Mouse (Mus musculus): ENCODE measurements around the gene Tent4b. TPM values are rescaled to one million over a fixed set of nuclear protein-coding genes. Genes with fewer than 3 reads are reported as not detected.

Gene Tent4b
- total and polyA plus RNA-seq, 2 experiments from 2014 or later: 8.9 to 34.9 TPM

- no peak overlapping the region for H3K4me2 ChIP-seq (ENCODE audit: low read depth, low read length, poor library complexity, severe bottlenecking)
- H3K4me3 ChIP-seq (ENCODE audit: low read depth, low read length): no peak overlapping the region
- H3K4me1 ChIP-seq (ENCODE audit: insufficient read depth, low read length): peaks cover 5% of the 10 kb centered on the region; the same call in 1 of the 2 replicates
- H3K27me3 ChIP-seq (ENCODE audit: insufficient read depth, low read length): no peaks in the 10 kb centered on the region
- H3K36me3 ChIP-seq (ENCODE audit: insufficient read depth, low read length): no peaks in the 10 kb centered on the region
- no peak overlapping the region for H3K9ac ChIP-seq (replicated peaks; ENCODE audit: low read length, poor library complexity, severe bottlenecking)
- H3K9me3 ChIP-seq (ENCODE audit: low read length): no peaks in the 10 kb centered on the region
- 91% methylated on average over 5 of the region's 5 CpGs for WGBS
- ATAC-seq (ENCODE audit: low FRiP score) (no peak), DNase-seq (ENCODE audit: low spot score) (no peak)
- TF ChIP-seq CTCF (IDR thresholded peaks at IDR 0.05): no peak
- H3K27ac ChIP-seq (ENCODE audit: low read depth, low read length): no peak overlapping the region
Observed at GRCm38 (mm10) chr8:88274090-88274489, 75.1 kb downstream of the Tent4b start.

DNA sequence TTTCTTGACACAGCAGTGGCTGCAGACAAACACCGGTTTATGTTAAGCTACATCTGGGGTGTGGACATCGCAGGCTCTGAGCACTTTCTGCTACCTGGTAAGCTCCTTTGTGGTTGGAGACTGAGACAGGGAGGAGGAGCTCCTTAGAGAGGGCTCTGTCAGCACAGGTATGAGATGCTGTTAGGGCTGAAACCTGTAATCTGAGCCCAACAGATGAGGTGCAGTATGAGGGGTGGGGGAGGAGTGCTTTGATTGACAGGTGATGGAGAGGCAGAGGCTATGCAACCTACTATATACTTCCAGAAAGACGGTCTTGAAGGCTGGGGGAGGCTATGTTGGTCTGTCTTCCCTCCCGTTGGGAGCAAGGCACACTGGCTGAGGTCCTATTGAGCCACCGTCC is 80.2 kb downstream of the Tent4b start:
- Histone ChIP-seq H3K4me2 (ENCODE audit: low read depth, low read length, poor library complexity, severe bottlenecking) (no peak overlapping the region), H3K9ac (replicated peaks; ENCODE audit: low read length, poor library complexity, severe bottlenecking) (no peak overlapping the region), H3K27ac (ENCODE audit: low read depth, low read length) (no peak overlapping the region), H3K36me3 (ENCODE audit: insufficient read depth, low read length) (no peaks in the 10 kb centered on the region), H3K9me3 (ENCODE audit: low read length) (no peaks in the 10 kb centered on the region), H3K27me3 (ENCODE audit: insufficient read depth, low read length) (no peaks in the 10 kb centered on the region), H3K4me3 (ENCODE audit: low read depth, low read length) (no peak overlapping the region), H3K4me1 (ENCODE audit: insufficient read depth, low read length) (no peaks in the 10 kb centered on the region)
- 62% methylated on average over 5 of the region's 5 CpGs for WGBS
- TF ChIP-seq CTCF (IDR thresholded peaks at IDR 0.05): no peak
- DNase-seq (ENCODE audit: low spot score) (no peak), ATAC-seq (ENCODE audit: low FRiP score) (no peak)

DNA sequence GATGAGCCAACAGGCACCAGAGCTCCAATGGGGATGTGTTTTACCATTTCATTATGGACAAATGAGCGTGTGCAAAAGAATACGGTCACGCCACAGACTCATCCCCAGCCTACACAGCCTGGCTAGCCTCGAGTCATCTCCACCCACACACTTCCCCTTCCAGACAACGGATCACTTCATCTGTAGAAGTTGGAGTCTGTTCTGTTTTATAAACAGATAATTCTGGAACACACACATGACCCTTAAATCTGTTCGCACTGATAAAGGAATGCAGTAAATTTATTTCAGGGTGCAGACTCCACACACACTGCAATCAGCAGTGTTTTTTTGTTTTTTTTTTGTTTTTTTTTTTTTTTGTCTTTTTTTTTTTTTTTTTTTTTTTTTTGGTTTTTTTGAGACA is 80.7 kb downstream of the Tent4b start:
- no peak overlapping the region for H3K4me2 ChIP-seq (ENCODE audit: low read depth, low read length, poor library complexity, severe bottlenecking)
- H3K27ac ChIP-seq (ENCODE audit: low read depth, low read length): no peak overlapping the region
- no peak overlapping the region for H3K9ac ChIP-seq (replicated peaks; ENCODE audit: low read length, poor library complexity, severe bottlenecking)
- H3K4me1 ChIP-seq (ENCODE audit: insufficient read depth, low read length): no peaks in the 10 kb centered on the region
- no peak overlapping the region for H3K4me3 ChIP-seq (ENCODE audit: low read depth, low read length)
- H3K9me3 ChIP-seq (ENCODE audit: low read length): no peaks in the 10 kb centered on the region
- DNase-seq (ENCODE audit: low spot score) (no peak), ATAC-seq (ENCODE audit: low FRiP score) (no peak)
- 84% methylated on average over 6 of the region's 6 CpGs for WGBS
- TF ChIP-seq CTCF (IDR thresholded peaks at IDR 0.05): no peak
- no peaks in the 10 kb centered on the region for H3K27me3 ChIP-seq (ENCODE audit: insufficient read depth, low read length)
- no peaks in the 10 kb centered on the region for H3K36me3 ChIP-seq (ENCODE audit: insufficient read depth, low read length)

DNA sequence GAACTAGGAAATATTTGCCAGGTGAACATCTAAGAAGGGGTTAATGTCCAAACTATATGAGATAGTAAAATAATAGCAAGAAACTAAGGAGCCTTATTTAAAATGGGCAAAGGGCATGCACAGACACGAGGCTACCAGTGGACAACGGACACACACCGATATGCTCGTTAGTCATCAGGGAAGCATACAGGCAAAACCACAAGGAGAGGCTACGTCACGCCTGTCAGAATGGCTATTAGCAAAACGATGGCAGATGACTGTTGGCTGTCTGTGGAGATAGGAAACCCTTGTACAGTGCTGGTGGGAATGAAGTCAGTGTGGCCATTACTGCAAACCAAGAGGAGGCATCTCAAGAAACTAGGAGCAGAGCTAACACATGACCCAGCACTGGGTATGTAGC is 81.9 kb downstream of the Tent4b start:
- no peaks in the 10 kb centered on the region for H3K36me3 ChIP-seq (ENCODE audit: insufficient read depth, low read length)
- ATAC-seq (ENCODE audit: low FRiP score) (no peak), DNase-seq (ENCODE audit: low spot score) (no peak)
- no peaks in the 10 kb centered on the region for H3K9me3 ChIP-seq (ENCODE audit: low read length)
- H3K4me3 ChIP-seq (ENCODE audit: low read depth, low read length): no peak overlapping the region
- no peaks in the 10 kb centered on the region for H3K4me1 ChIP-seq (ENCODE audit: insufficient read depth, low read length)
- H3K27me3 ChIP-seq (ENCODE audit: insufficient read depth, low read length): no peaks in the 10 kb centered on the region
- TF ChIP-seq CTCF (IDR thresholded peaks at IDR 0.05): no peak
- WGBS: 72% methylated on average over 7 of the region's 7 CpGs
- no peak overlapping the region for H3K9ac ChIP-seq (replicated peaks; ENCODE audit: low read length, poor library complexity, severe bottlenecking)
- H3K4me2 ChIP-seq (ENCODE audit: low read depth, low read length, poor library complexity, severe bottlenecking): no peak overlapping the region
- H3K27ac ChIP-seq (ENCODE audit: low read depth, low read length): no peak overlapping the region

DNA sequence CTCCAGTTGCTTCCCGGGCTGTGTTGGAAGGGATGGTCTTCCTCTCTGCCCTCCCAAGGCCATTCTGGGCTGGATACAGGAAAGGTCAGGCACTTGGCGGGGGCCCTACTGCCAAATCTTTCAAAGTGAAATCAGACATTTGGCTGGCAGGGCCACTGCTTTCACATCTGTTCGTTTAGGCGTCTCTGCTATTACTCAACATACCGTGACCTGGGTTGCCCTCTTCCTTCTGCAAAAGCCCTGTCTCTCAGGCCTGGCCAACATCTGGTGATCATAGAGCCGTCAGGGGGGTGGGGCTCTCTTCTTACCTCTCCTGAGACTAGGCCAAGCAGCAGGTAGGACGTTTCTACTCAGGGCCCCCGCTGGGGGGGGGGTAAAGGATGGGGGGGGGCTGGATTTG is 83.7 kb downstream of the Tent4b start:
- 71% methylated on average over 8 of the region's 8 CpGs for WGBS
- no peaks in the 10 kb centered on the region for H3K36me3 ChIP-seq (ENCODE audit: insufficient read depth, low read length)
- no peaks in the 10 kb centered on the region for H3K4me1 ChIP-seq (ENCODE audit: insufficient read depth, low read length)
- no peak overlapping the region for H3K4me2 ChIP-seq (ENCODE audit: low read depth, low read length, poor library complexity, severe bottlenecking)
- no peaks in the 10 kb centered on the region for H3K27me3 ChIP-seq (ENCODE audit: insufficient read depth, low read length)
- no peak overlapping the region for H3K27ac ChIP-seq (ENCODE audit: low read depth, low read length)
- H3K9me3 ChIP-seq (ENCODE audit: low read length): no peaks in the 10 kb centered on the region
- H3K9ac ChIP-seq (replicated peaks; ENCODE audit: low read length, poor library complexity, severe bottlenecking): no peak overlapping the region
- TF ChIP-seq CTCF (IDR thresholded peaks at IDR 0.05): no peak
- ATAC-seq (ENCODE audit: low FRiP score): no peak
- H3K4me3 ChIP-seq (ENCODE audit: low read depth, low read length): no peak overlapping the region
- no peak for DNase-seq (ENCODE audit: low spot score)

DNA sequence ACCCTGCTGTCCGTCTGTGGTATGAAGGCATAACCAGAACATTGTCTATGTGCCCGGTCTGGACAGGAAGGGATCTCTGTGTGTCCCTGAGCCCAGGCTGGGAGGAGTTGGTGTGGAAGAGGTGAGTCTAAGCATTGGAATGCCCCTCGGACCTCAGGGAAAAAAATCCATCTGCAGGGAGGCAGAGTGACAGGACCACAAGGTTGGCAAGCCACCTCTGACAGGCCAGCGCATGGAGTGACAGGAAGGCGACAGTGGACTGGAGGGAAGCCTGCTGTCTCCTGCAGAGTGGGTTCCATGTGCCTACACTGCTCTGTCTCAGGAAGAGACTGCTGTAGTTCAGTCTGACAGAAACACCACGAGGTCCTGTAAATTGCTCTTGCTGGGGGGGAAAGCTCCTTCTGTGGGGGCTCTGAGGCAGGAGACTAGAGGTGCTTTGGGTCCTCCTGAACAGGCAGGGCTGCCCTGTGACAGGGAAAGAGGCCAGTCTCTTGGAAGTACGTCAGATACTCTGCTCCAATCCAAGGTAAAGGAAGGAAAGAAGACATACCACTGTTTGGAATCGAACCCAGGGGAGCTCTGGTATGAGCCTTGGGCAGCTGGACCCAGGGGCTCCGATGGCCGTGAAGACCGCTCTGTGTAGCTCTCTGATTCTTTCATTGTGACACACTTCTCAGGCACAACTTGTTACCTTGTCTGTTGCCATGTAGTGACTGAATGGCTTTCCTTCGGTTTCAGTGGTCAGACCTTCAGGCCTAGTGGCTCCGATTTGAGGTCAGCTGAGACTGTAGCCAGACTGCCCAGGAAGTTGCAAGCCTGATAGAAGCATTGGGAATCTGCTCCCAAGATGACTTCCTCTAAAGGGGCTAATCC is 84.5 kb downstream of the Tent4b start:
- H3K4me2 ChIP-seq (ENCODE audit: low read depth, low read length, poor library complexity, severe bottlenecking): no peak overlapping the region
- no peak for DNase-seq (ENCODE audit: low spot score)
- H3K9ac ChIP-seq (replicated peaks; ENCODE audit: low read length, poor library complexity, severe bottlenecking): no peak overlapping the region
- H3K4me3 ChIP-seq (ENCODE audit: low read depth, low read length): no peak overlapping the region
- no peaks in the 10 kb centered on the region for H3K9me3 ChIP-seq (ENCODE audit: low read length)
- no peak for ATAC-seq (ENCODE audit: low FRiP score)
- H3K36me3 ChIP-seq (ENCODE audit: insufficient read depth, low read length): no peaks in the 10 kb centered on the region
- H3K27ac ChIP-seq (ENCODE audit: low read depth, low read length): no peak overlapping the region
- 81% methylated on average over 13 of the region's 13 CpGs for WGBS
- TF ChIP-seq CTCF (IDR thresholded peaks at IDR 0.05): no peak
- H3K4me1 ChIP-seq (ENCODE audit: insufficient read depth, low read length): no peaks in the 10 kb centered on the region
- H3K27me3 ChIP-seq (ENCODE audit: insufficient read depth, low read length): no peaks in the 10 kb centered on the region
